Mouse (Mus musculus): ENCODE measurements around the gene Hephl1. TPM values are rescaled to one million over a fixed set of nuclear protein-coding genes. Genes with fewer than 3 reads are reported as not detected.

The Hephl1 gene
- polyA plus RNA-seq, 1 experiment from 2014 or later: not detected

- Histone ChIP-seq H3K36me3 (ENCODE audit: control insufficient read depth, insufficient read depth, low read length) (no peaks in the 10 kb centered on the region), H3K9me3 (replicated peaks; ENCODE audit: control insufficient read depth, low read length) (no peaks in the 10 kb centered on the region), H3K27ac (ENCODE audit: low read depth, low read length) (no peak overlapping the region), H3K9ac (ENCODE audit: low read depth, low read length) (no peak overlapping the region), H3K27me3 (ENCODE audit: control insufficient read depth, insufficient read depth, low read length) (no peaks in the 10 kb centered on the region; the same call in 1 of the 2 replicates), H3K4me2 (no peak overlapping the region), H3K4me1 (ENCODE audit: control insufficient read depth, insufficient read depth, low read length) (peaks cover 4% of the 10 kb centered on the region; the same call in 1 of the 2 replicates), H3K4me3 (ENCODE audit: low read depth, low read length) (no peak overlapping the region)
- WGBS (ENCODE audit: insufficient replicate concordance): 82% methylated on average over 11 of the region's 11 CpGs
- ATAC-seq (replicated peaks; ENCODE audit: insufficient number of reproducible peaks, low FRiP score, low TSS enrichment): no peak
Observed at GRCm38 (mm10) chr9:15041556-15041955, 70.4 kb downstream of the Hephl1 start.

DNA sequence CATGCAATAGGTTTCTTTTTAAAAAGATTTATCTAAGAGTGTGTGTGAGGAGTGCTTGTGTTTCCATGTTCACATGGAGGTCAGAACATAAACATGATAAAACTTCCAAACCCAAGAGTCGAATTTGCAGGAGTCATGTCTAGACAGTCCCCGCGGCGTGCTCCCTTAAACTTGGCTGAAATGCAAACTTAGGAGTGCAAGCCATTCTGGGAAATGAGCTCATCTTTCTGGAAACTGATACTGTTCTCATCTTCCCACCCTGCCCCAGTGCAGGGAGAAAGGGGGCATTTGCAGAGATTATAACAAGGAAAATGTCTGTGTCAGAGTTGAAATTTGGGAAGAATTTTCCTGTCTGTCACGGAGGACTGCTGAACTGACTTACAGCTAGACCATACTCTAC lies 72.1 kb downstream of the Hephl1 start:
- Histone ChIP-seq H3K4me2 (no peak overlapping the region), H3K36me3 (ENCODE audit: control insufficient read depth, insufficient read depth, low read length) (no peaks in the 10 kb centered on the region), H3K4me3 (ENCODE audit: low read depth, low read length) (no peak overlapping the region), H3K27ac (ENCODE audit: low read depth, low read length) (no peak overlapping the region), H3K4me1 (ENCODE audit: control insufficient read depth, insufficient read depth, low read length) (no peaks in the 10 kb centered on the region), H3K9me3 (replicated peaks; ENCODE audit: control insufficient read depth, low read length) (no peaks in the 10 kb centered on the region), H3K27me3 (ENCODE audit: control insufficient read depth, insufficient read depth, low read length) (no peaks in the 10 kb centered on the region), H3K9ac (ENCODE audit: low read depth, low read length) (no peak overlapping the region)
- 76% methylated on average over 5 of the region's 5 CpGs for WGBS (ENCODE audit: insufficient replicate concordance)
- ATAC-seq (replicated peaks; ENCODE audit: insufficient number of reproducible peaks, low FRiP score, low TSS enrichment): no peak

GRCm38 (mm10) chr9:15037704-15038103 lies 74.2 kb downstream of the Hephl1 start:
- no peak for ATAC-seq (replicated peaks; ENCODE audit: insufficient number of reproducible peaks, low FRiP score, low TSS enrichment)
- no peaks in the 10 kb centered on the region for H3K9me3 ChIP-seq (replicated peaks; ENCODE audit: control insufficient read depth, low read length)
- H3K9ac ChIP-seq (ENCODE audit: low read depth, low read length): no peak overlapping the region
- no peaks in the 10 kb centered on the region for H3K4me1 ChIP-seq (ENCODE audit: control insufficient read depth, insufficient read depth, low read length)
- no peak overlapping the region for H3K4me3 ChIP-seq (ENCODE audit: low read depth, low read length)
- H3K27ac ChIP-seq (ENCODE audit: low read depth, low read length): no peak overlapping the region
- no peak overlapping the region for H3K4me2 ChIP-seq
- WGBS (ENCODE audit: insufficient replicate concordance): 62% methylated on average over 3 of the region's 3 CpGs
- no peaks in the 10 kb centered on the region for H3K27me3 ChIP-seq (ENCODE audit: control insufficient read depth, insufficient read depth, low read length)
- no peaks in the 10 kb centered on the region for H3K36me3 ChIP-seq (ENCODE audit: control insufficient read depth, insufficient read depth, low read length)

GRCm38 (mm10) chr9:15037237-15037636 lies 74.7 kb downstream of the Hephl1 start:
- Histone ChIP-seq H3K4me3 (ENCODE audit: low read depth, low read length) (no peak overlapping the region), H3K27ac (ENCODE audit: low read depth, low read length) (no peak overlapping the region), H3K4me2 (no peak overlapping the region), H3K36me3 (ENCODE audit: control insufficient read depth, insufficient read depth, low read length) (no peaks in the 10 kb centered on the region), H3K27me3 (ENCODE audit: control insufficient read depth, insufficient read depth, low read length) (no peaks in the 10 kb centered on the region), H3K9me3 (replicated peaks; ENCODE audit: control insufficient read depth, low read length) (no peaks in the 10 kb centered on the region), H3K9ac (ENCODE audit: low read depth, low read length) (no peak overlapping the region), H3K4me1 (ENCODE audit: control insufficient read depth, insufficient read depth, low read length) (no peaks in the 10 kb centered on the region)
- no peak for ATAC-seq (replicated peaks; ENCODE audit: insufficient number of reproducible peaks, low FRiP score, low TSS enrichment)

DNA sequence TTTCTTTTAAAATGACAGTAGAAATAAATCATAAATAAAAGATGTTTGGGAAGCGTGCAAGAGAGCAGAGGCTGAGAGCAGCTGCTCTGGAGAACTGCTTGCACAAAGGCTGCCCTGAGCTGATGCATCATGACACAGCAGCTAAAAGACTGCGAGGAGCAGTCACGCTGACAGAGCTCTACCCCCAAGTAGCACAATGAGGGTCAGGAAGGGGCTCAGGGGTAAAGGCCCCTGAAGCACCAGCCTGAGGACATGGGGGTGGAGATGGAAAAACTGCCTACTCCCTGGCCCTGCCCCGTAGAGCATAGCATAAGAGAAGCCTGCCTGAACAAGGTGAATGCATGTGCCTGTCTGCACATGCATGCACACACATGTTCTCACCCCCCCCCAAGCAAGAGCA lies 75.1 kb downstream of the Hephl1 start:
- H3K27ac ChIP-seq (ENCODE audit: low read depth, low read length): no peak overlapping the region

DNA sequence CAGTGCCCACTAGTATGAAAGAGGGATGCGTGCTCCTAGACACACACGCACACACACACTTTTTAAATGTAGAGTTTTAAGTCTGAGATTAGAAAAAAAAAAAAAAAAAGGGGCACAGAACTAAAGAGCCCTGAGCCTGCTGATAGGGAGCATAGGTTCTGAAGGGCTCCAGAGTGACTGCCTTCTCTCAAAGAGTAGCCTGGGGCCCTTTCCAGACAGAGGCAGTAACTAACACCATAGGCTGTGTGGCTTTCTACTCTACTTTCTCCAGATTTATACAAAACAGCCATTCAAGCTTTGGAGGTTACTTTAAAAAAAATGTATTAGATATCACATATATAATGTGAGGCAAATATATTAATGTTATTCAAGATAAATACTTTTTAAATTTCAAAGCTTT lies 75.5 kb downstream of the Hephl1 start:
- Histone ChIP-seq H3K4me1 (ENCODE audit: control insufficient read depth, insufficient read depth, low read length) (no peaks in the 10 kb centered on the region), H3K4me2 (no peak overlapping the region), H3K36me3 (ENCODE audit: control insufficient read depth, insufficient read depth, low read length) (no peaks in the 10 kb centered on the region), H3K4me3 (ENCODE audit: low read depth, low read length) (no peak overlapping the region), H3K27ac (ENCODE audit: low read depth, low read length) (no peak overlapping the region), H3K9ac (ENCODE audit: low read depth, low read length) (no peak overlapping the region), H3K27me3 (ENCODE audit: control insufficient read depth, insufficient read depth, low read length) (no peaks in the 10 kb centered on the region), H3K9me3 (replicated peaks; ENCODE audit: control insufficient read depth, low read length) (no peaks in the 10 kb centered on the region)
- ATAC-seq (replicated peaks; ENCODE audit: insufficient number of reproducible peaks, low FRiP score, low TSS enrichment): no peak
- 92% methylated on average over 2 of the region's 2 CpGs for WGBS (ENCODE audit: insufficient replicate concordance)

More for the DNA sequence above, 75.1 kb downstream of the Hephl1 start:
- WGBS (ENCODE audit: insufficient replicate concordance): 69% methylated on average over 4 of the region's 4 CpGs
- no peaks in the 10 kb centered on the region for H3K4me1 ChIP-seq (ENCODE audit: control insufficient read depth, insufficient read depth, low read length)
- H3K27me3 ChIP-seq (ENCODE audit: control insufficient read depth, insufficient read depth, low read length): no peaks in the 10 kb centered on the region
- H3K9me3 ChIP-seq (replicated peaks; ENCODE audit: control insufficient read depth, low read length): no peaks in the 10 kb centered on the region
- no peak overlapping the region for H3K4me2 ChIP-seq
- H3K4me3 ChIP-seq (ENCODE audit: low read depth, low read length): no peak overlapping the region
- no peak overlapping the region for H3K9ac ChIP-seq (ENCODE audit: low read depth, low read length)
- H3K36me3 ChIP-seq (ENCODE audit: control insufficient read depth, insufficient read depth, low read length): no peaks in the 10 kb centered on the region
- ATAC-seq (replicated peaks; ENCODE audit: insufficient number of reproducible peaks, low FRiP score, low TSS enrichment): no peak

- no peak overlapping the region for H3K9ac ChIP-seq (ENCODE audit: low read depth, low read length)
- 91% methylated on average over 7 of the region's 7 CpGs for WGBS (ENCODE audit: insufficient replicate concordance)
- ATAC-seq (replicated peaks; ENCODE audit: insufficient number of reproducible peaks, low FRiP score, low TSS enrichment): no peak
Observed at GRCm38 (mm10) chr9:15035979-15036378, 75.9 kb downstream of the Hephl1 start.

DNA sequence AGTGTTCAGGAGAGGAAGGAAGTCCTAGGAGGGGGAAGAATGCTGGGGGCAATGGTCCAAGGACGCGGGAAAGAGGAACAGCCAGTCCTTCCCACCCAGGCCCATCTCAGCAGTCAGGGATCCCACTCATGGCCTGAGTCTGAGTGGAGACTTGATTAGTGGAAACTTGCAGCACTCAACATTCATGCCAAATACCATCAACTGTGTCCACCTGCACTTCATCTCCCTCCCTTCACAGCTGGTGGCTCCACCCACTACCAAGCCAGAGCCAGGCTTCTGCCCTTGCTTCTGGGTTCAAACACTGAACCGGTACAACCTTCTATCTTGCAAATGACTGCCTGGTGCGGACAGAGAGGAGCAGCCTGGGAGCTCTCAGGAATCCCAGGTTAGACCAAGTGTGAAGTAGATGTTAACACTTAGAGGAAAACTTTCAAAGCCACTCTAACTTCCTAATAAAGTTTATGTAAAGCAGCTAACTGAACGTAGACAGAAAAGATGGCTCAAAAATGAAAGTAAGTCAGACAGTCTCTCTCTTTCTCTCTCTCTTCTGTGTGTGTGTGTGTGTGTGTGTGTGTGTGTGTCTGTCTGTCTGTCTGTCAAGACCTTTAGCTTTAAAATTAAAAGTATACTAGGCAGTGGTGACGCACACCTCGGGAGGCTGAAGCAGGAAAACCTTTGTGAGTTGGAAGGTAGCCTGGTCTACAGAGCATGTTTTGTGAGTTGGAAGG lies 77.2 kb downstream of the Hephl1 start:
- Histone ChIP-seq H3K27ac (ENCODE audit: low read depth, low read length) (no peak overlapping the region), H3K4me2 (no peak overlapping the region), H3K36me3 (ENCODE audit: control insufficient read depth, insufficient read depth, low read length) (no peaks in the 10 kb centered on the region), H3K9ac (ENCODE audit: low read depth, low read length) (no peak overlapping the region), H3K9me3 (replicated peaks; ENCODE audit: control insufficient read depth, low read length) (no peaks in the 10 kb centered on the region), H3K27me3 (ENCODE audit: control insufficient read depth, insufficient read depth, low read length) (no peaks in the 10 kb centered on the region), H3K4me1 (ENCODE audit: control insufficient read depth, insufficient read depth, low read length) (no peaks in the 10 kb centered on the region; the same call in 1 of the 2 replicates), H3K4me3 (ENCODE audit: low read depth, low read length) (no peak overlapping the region)
- WGBS (ENCODE audit: insufficient replicate concordance): 69% methylated on average over 7 of the region's 7 CpGs
- ATAC-seq (replicated peaks; ENCODE audit: insufficient number of reproducible peaks, low FRiP score, low TSS enrichment): no peak

More at GRCm38 (mm10) chr9:15035979-15036378, 75.9 kb downstream of the Hephl1 start:
- Histone ChIP-seq H3K4me1 (ENCODE audit: control insufficient read depth, insufficient read depth, low read length) (no peaks in the 10 kb centered on the region), H3K27me3 (ENCODE audit: control insufficient read depth, insufficient read depth, low read length) (no peaks in the 10 kb centered on the region), H3K4me3 (ENCODE audit: low read depth, low read length) (no peak overlapping the region), H3K9me3 (replicated peaks; ENCODE audit: control insufficient read depth, low read length) (no peaks in the 10 kb centered on the region), H3K4me2 (no peak overlapping the region), H3K27ac (ENCODE audit: low read depth, low read length) (no peak overlapping the region), H3K36me3 (ENCODE audit: control insufficient read depth, insufficient read depth, low read length) (no peaks in the 10 kb centered on the region)

DNA sequence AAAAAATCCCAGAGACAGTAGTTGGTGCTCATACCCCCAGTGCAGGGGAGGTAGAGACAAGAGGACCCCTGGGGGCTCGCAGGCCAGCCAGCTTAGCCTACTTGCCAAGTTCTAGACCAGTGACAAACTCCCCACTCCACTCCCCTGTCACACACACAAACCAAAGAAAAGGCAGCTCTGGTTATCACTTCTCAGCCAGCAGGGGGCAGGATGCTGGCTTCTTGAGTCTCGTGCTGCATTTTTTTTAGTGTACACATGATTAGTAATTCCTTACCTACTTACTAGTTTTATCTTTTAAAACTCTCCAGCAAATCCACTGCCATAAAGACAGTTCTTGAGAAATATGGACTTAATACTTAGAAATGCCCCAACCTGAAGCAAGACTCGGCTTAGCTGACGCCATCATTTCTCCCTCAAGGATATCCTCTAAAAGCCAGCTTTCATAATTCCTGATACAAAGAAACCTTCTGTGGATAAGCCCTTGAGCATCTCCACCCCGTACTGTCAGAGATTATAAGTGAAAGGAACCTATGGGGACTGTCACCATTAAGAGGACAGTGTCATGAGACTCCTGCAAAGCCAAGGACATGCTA lies 78.2 kb downstream of the Hephl1 start:
- Histone ChIP-seq H3K9ac (ENCODE audit: low read depth, low read length) (no peak overlapping the region), H3K27me3 (ENCODE audit: control insufficient read depth, insufficient read depth, low read length) (no peaks in the 10 kb centered on the region), H3K4me1 (ENCODE audit: control insufficient read depth, insufficient read depth, low read length) (no peaks in the 10 kb centered on the region; the same call in 1 of the 2 replicates), H3K4me3 (ENCODE audit: low read depth, low read length) (no peak overlapping the region), H3K27ac (ENCODE audit: low read depth, low read length) (no peak overlapping the region), H3K36me3 (ENCODE audit: control insufficient read depth, insufficient read depth, low read length) (no peaks in the 10 kb centered on the region), H3K9me3 (replicated peaks; ENCODE audit: control insufficient read depth, low read length) (no peaks in the 10 kb centered on the region), H3K4me2 (no peak overlapping the region)
- ATAC-seq (replicated peaks; ENCODE audit: insufficient number of reproducible peaks, low FRiP score, low TSS enrichment): no peak
- WGBS (ENCODE audit: insufficient replicate concordance): 66% methylated on average over 5 of the region's 5 CpGs
